Mouse (Mus musculus) mouse embryonic stem cell (cell line): ENCODE measurements at regions not wholly inside any gene's neighbourhood (a gene's known extent, or its start where the extent isn't known, plus 50 kb on each side); places are given as distances from the start of the nearest gene placed in this dataset.

Source experiments
- in situ Hi-C, 2 experiments: fragments of 300-500 bp; cut with MboI; formaldehyde crosslinking; loops; 1 replicate in 1 of 2; 3 replicates in 1 of 2; pipeline ENCODE4 v1.14.3; 2019 to 2020; ENCODE audit warnings: low sequenced_read_pairs in 2 of 2, low pct_unique_long_range_greater_than_20kb in 1 of 2, mixed read lengths in 1 of 2; ENCODE audit not compliant: unreplicated experiment in 1 of 2

- in situ Hi-C loops: no loop called here
Measured at GRCm38 (mm10) chr14:24908377-24908776, 421.5 kb downstream of the Rps24 start.

- in situ Hi-C loops: no loop called here
Measured at GRCm38 (mm10) chr14:24911621-24912020, 424.7 kb downstream of the Rps24 start.

- in situ Hi-C loops: no loop called here
Measured at GRCm38 (mm10) chr14:24919056-24919455, 432.1 kb downstream of the Rps24 start.

- in situ Hi-C loops: no loop called here
Measured at GRCm38 (mm10) chr14:24922006-24922405, 435.1 kb downstream of the Rps24 start.

GRCm38 (mm10) chr14:24924561-24924960 lies 437.6 kb downstream of the Rps24 start:
- in situ Hi-C loops: no loop called here

GRCm38 (mm10) chr14:24926086-24927048 lies 439.4 kb downstream of the Rps24 start:
- in situ Hi-C loops: no loop called here

GRCm38 (mm10) chr14:24928726-24929125 lies 441.8 kb downstream of the Rps24 start:
- in situ Hi-C loops: no loop called here

GRCm38 (mm10) chr14:24930251-24930650 lies 443.3 kb downstream of the Rps24 start:
- in situ Hi-C loops: no loop called here

GRCm38 (mm10) chr14:24937876-24938275 lies 451.0 kb downstream of the Rps24 start:
- in situ Hi-C loops: no loop called here

GRCm38 (mm10) chr14:24939068-24939467 lies 452.1 kb downstream of the Rps24 start:
- in situ Hi-C loops: no loop called here

- in situ Hi-C loops: no loop called here
Measured at GRCm38 (mm10) chr14:24939476-24940200, 452.7 kb downstream of the Rps24 start.

- in situ Hi-C loops: no loop called here
Measured at GRCm38 (mm10) chr14:24945716-24946115, 458.8 kb downstream of the Rps24 start.

GRCm38 (mm10) chr14:24947084-24947483 lies 460.2 kb downstream of the Rps24 start:
- in situ Hi-C loops: no loop called here

GRCm38 (mm10) chr14:24955891-24956410 lies 469.0 kb downstream of the Rps24 start:
- in situ Hi-C loops: no loop called here

- in situ Hi-C loops: no loop called here
Measured at GRCm38 (mm10) chr14:24956528-24957210, 469.7 kb downstream of the Rps24 start.

GRCm38 (mm10) chr14:24957392-24957791 lies 470.5 kb downstream of the Rps24 start:
- in situ Hi-C loops: no loop called here

GRCm38 (mm10) chr14:24958821-24959220 lies 471.9 kb downstream of the Rps24 start:
- in situ Hi-C loops: no loop called here

- in situ Hi-C loops: no loop called here
Measured at GRCm38 (mm10) chr14:24959401-24959800, 472.5 kb downstream of the Rps24 start.

GRCm38 (mm10) chr14:24960082-24960482 lies 473.2 kb downstream of the Rps24 start:
- in situ Hi-C loops: no loop called here
